Mouse (Mus musculus): ENCODE measurements around the gene Fam189a1. TPM values are rescaled to one million over a fixed set of nuclear protein-coding genes. Genes with fewer than 3 reads are reported as not detected.

Gene Fam189a1
- polyA plus RNA-seq (2015; fragmentation: Illumina TruSeq; extraction: RNeasy Lipid Tissue Mini Kit (QIAGEN cat#74804); ENCODE audit: low read depth, low replicate concordance) = 43.6 TPM

GRCm38 (mm10) chr7:65156514-65156911, at the start of gene Fam189a1:
Fam189a1 (minus strand) TSS chr7:65156570.

GRCm38 (mm10) chr7:64872743-64873241, 283.6 kb downstream of the Fam189a1 start, which contains the start of gene Nsmce3:
Nsmce3 (minus strand) TSS chr7:64872997.

